Mouse (Mus musculus) Muller cell, postnatal 12 days (primary cell): ENCODE results near the gene Dnal4.

ENCODE experiments used
- DNase-seq: peaks from one replicate; pipeline ENCODE4 v3.0.0-alpha.2; 2015; ENCODE audit errors: inconsistent ontology term

Gene Dnal4

GRCm38 (mm10) chr15:79800701-79801100 is 23.1 kb upstream of the Dnal4 start:
- no peak for DNase-seq

GRCm38 (mm10) chr15:79798591-79798990 is 20.9 kb upstream of the Dnal4 start:
- no peak for DNase-seq

GRCm38 (mm10) chr15:79797680-79798079 is 20.0 kb upstream of the Dnal4 start:
- DNase-seq, result no peak

- no peak for DNase-seq
Measured at GRCm38 (mm10) chr15:79797096-79797495, 19.4 kb upstream of the Dnal4 start.

- no peak for DNase-seq
Measured at GRCm38 (mm10) chr15:79796256-79796655, 18.6 kb upstream of the Dnal4 start.

- no peak for DNase-seq
Measured at GRCm38 (mm10) chr15:79794173-79794572, 16.5 kb upstream of the Dnal4 start.

- no peak for DNase-seq
Measured at GRCm38 (mm10) chr15:79793076-79793475, 15.4 kb upstream of the Dnal4 start.

- DNase-seq, result no peak
Measured at GRCm38 (mm10) chr15:79792455-79792854, 14.8 kb upstream of the Dnal4 start.

- DNase-seq, result peak; percentile 43
Measured at GRCm38 (mm10) chr15:79791502-79791901, 13.9 kb upstream of the Dnal4 start.

GRCm38 (mm10) chr15:79790905-79791304 is 13.3 kb upstream of the Dnal4 start:
- DNase-seq, result no peak

- no peak for DNase-seq
Measured at GRCm38 (mm10) chr15:79790111-79790510, 12.5 kb upstream of the Dnal4 start.

GRCm38 (mm10) chr15:79787815-79788214 is 10.2 kb upstream of the Dnal4 start:
- no peak for DNase-seq

- DNase-seq, result no peak
Measured at GRCm38 (mm10) chr15:79785056-79785455, 7.4 kb upstream of the Dnal4 start.

GRCm38 (mm10) chr15:79775662-79776061 is 2.0 kb downstream of the Dnal4 start:
- no peak for DNase-seq

- peak; percentile 96 for DNase-seq
Measured at GRCm38 (mm10) chr15:79774117-79775027, 3.3 kb downstream of the Dnal4 start.

- no peak for DNase-seq
Measured at GRCm38 (mm10) chr15:79770629-79771240, 6.9 kb downstream of the Dnal4 start.

- DNase-seq, result peak; percentile 78
Measured at GRCm38 (mm10) chr15:79768302-79768701, 9.3 kb downstream of the Dnal4 start.

GRCm38 (mm10) chr15:79767327-79767961 is 10.2 kb downstream of the Dnal4 start:
- DNase-seq, result no peak

- DNase-seq, result no peak
Measured at GRCm38 (mm10) chr15:79766586-79767071, 11.0 kb downstream of the Dnal4 start.

- DNase-seq, result no peak
Measured at GRCm38 (mm10) chr15:79766168-79766567, 11.5 kb downstream of the Dnal4 start.

- peak; percentile 67 for DNase-seq
Measured at GRCm38 (mm10) chr15:79765361-79765760, 12.3 kb downstream of the Dnal4 start.

- DNase-seq, result peak; percentile 72
Measured at GRCm38 (mm10) chr15:79764539-79765267, 12.9 kb downstream of the Dnal4 start.
